Mouse (Mus musculus): ENCODE results near the gene Cdk5. TPM values are rescaled to one million over a fixed set of nuclear protein-coding genes. Genes with fewer than 3 reads are reported as not detected.
A peak's percentile ranks its signal among the peaks of the same experiment; 100 is the strongest.

The Cdk5 gene
- polyA plus RNA-seq, 1 experiment = 52.3 TPM

DNA sequence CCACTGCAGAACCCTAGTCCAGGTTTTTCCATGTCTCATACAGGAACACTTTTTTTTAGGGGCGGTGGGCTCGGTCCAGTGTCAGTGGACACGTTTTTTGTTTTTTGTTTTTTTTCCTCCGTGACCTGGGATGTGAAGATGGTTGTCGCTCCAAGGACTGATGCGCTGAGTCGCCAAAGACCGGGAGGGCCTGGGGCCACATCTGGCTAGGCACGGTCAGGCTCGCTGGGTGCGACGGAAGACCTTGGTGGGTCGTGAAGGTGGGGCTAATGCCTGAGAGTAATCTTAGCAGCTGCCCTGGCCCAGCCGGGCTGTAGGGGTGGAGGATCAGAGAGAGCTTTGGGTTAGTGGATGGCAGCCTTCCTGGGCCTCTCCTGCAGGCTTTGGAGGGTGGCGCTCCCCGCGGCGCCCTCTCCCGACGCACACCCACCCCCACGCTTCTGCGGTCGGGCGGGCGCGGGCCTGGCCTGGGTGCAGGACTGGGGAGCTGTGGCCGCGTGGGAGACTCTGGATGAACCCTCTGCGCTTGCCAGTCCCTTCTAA lies 29.4 kb upstream of the Cdk5 start:
- Histone ChIP-seq H3K36me3 (ENCODE audit: control insufficient read depth, insufficient read depth, low read length) (no peaks in the 10 kb centered on the region), H3K4me1 (ENCODE audit: control insufficient read depth, insufficient read depth, low read length) (peaks cover 12% of the 10 kb centered on the region), H3K27me3 (ENCODE audit: control insufficient read depth, insufficient read depth, low read length) (no peaks in the 10 kb centered on the region), H3K4me3 (ENCODE audit: control insufficient read depth, low read depth, low read length) (peak overlapping the region; percentile 58), H3K27ac (ENCODE audit: control insufficient read depth, insufficient read depth, low read depth, low read length) (0 out of 2 replicates have a peak overlapping the region, but pooled peaks have one; percentile 8)
- TF ChIP-seq POLR2A (IDR thresholded peaks at IDR 0.05; ENCODE audit: control insufficient read depth, low read depth, low read length) = no peak

DNA sequence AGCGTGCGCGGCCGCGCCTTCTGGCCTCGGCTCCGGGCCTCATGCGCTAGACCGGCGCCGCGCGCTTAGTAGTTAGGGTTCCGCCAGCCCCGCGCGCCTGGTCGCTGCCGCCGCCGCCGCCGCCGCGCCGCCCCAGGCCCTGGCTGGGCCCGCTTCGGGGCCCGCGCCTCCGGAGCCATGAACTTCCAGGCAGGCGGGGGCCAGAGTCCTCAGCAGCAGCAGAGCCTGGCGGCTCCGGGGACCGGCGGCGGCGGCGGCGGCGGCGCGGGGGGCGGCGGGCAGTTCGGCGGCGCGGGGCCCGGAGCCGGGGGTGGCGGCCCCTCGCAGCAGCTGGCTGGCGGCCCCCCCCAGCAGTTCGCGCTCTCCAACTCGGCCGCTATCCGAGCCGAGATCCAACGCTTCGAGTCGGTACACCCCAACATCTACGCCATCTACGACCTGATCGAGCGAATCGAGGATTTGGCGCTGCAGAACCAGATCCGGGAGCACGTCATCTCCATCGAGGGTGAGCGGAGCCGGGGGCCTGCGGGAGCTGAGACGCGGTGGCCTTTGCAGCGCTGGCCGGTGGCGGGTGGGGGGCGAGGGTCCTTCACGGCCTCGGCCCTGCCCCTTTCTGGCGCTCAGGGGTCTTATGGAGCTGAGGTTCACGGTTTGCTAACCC lies 28.8 kb upstream of the Cdk5 start, which contains the start of gene Agap3:
Gene Agap3, plus strand, starts transcription at position 148 of the 661 bp plus-strand sequence.
- no peaks in the 10 kb centered on the region for H3K36me3 ChIP-seq (ENCODE audit: control insufficient read depth, insufficient read depth, low read length)

DNA sequence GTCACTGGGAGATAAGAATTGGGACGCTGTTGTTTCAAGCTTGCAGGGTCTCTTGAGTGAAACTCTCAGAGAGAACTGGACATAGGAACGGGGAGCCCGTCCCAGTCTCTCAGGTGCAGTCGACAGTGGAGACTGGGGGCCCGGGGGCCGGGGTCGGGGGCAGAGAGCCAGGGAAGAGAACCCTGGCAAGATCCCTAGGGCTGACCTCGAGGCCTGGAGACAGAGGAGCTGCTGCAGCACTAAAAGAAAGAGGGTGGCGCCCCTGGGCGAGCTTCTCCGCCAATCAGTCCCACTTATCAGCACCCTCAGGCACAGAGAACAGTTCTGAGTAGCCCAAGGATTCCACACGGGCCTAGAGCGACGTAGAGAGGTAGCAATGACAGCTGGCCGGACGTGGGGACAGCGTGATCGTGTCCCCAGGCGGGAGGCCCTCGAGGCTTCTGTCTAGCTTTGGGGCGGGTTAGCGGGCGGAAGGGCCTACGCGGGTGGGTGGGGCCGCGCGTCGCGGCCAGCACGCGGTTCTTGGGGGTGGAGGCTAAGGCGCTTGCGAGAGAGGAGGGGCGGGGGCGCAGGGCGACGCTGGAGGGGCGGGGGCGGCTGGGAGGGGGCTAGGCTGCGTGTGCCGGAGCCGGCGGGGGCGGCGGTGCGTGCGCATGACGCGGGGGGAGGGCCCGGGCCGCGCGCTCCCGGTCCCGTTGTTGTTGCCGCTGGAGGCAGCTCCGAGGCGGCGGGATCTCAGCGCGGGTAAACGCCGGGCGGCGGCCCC lies 28.1 kb upstream of the Cdk5 start:
- Histone ChIP-seq H3K27me3 (ENCODE audit: control insufficient read depth, insufficient read depth, low read length) (no peaks in the 10 kb centered on the region), H3K27ac (ENCODE audit: control insufficient read depth, insufficient read depth, low read depth, low read length) (peak overlapping the region; percentile 86), H3K4me3 (ENCODE audit: control insufficient read depth, low read depth, low read length) (peak overlapping the region; percentile 89), H3K36me3 (ENCODE audit: control insufficient read depth, insufficient read depth, low read length) (no peaks in the 10 kb centered on the region), H3K4me1 (ENCODE audit: control insufficient read depth, insufficient read depth, low read length) (peaks cover 19% of the 10 kb centered on the region)
- TF ChIP-seq POLR2A (IDR thresholded peaks at IDR 0.05; ENCODE audit: control insufficient read depth, low read depth, low read length) = peak; percentile 52
- TF ChIP-seq CTCF (IDR thresholded peaks at IDR 0.05; ENCODE audit: control insufficient read depth, insufficient read depth, insufficient replicate concordance, low read depth, low read length) = no peak

More for the DNA sequence above, 28.8 kb upstream of the Cdk5 start, which contains the start of gene Agap3:
- no peaks in the 10 kb centered on the region for H3K27me3 ChIP-seq (ENCODE audit: control insufficient read depth, insufficient read depth, low read length)
- H3K4me3 ChIP-seq (ENCODE audit: control insufficient read depth, low read depth, low read length) = peak within 1 kb of the TSS; percentile 89
- peaks cover 18% of the 10 kb centered on the region for H3K4me1 ChIP-seq (ENCODE audit: control insufficient read depth, insufficient read depth, low read length)
- no peak for TF ChIP-seq CTCF (IDR thresholded peaks at IDR 0.05; ENCODE audit: control insufficient read depth, insufficient read depth, insufficient replicate concordance, low read depth, low read length)
- TF ChIP-seq POLR2A (IDR thresholded peaks at IDR 0.05; ENCODE audit: control insufficient read depth, low read depth, low read length) = no peak
- H3K27ac ChIP-seq (ENCODE audit: control insufficient read depth, insufficient read depth, low read depth, low read length) = peak within 1 kb of the TSS; percentile 86

DNA sequence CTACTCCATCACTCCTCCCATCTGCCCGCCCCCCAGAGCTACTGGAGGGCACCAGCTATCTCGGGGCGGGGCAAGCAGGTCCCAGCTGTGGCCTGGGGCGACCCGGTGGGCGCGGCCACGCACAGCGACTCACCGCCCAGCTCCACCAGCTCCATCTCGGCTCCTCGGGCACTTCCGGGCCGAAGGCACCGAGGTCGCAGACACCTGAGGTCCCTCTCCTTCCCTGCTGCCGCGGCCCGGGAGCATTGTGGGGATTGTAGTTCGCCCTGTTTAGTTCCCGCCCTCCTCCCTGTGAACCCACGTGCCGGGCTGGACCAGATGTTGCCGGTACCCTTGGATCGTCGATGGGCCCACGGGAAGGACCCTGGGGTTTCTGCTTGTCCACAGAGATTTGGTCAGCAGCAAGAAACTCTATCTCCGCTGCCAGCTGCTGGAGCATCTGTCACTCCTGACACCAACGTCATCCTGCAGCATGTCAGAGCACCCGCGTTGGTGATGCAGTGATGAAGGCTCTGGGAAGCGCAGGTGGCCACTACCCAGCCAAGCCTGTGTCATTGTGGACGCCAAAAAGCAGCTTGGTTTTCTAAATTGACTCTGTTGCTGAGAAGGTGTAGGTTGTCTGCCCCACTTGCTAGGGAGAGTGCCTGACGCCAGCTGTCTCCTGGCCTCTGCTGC lies 24.4 kb upstream of the Cdk5 start, which contains the start of gene Tmub1:
Gene Tmub1, minus strand, starts transcription at position 231 of the 675 bp plus-strand sequence.
- H3K27ac ChIP-seq (ENCODE audit: control insufficient read depth, insufficient read depth, low read depth, low read length) = 0 out of 2 replicates have a peak within 1 kb of the TSS, but pooled peaks have one; percentile 10
- H3K4me1 ChIP-seq (ENCODE audit: control insufficient read depth, insufficient read depth, low read length) = peaks cover 28% of the 10 kb centered on the region
- TF ChIP-seq POLR2A (IDR thresholded peaks at IDR 0.05; ENCODE audit: control insufficient read depth, low read depth, low read length) (no peak), CTCF (IDR thresholded peaks at IDR 0.05; ENCODE audit: control insufficient read depth, insufficient read depth, insufficient replicate concordance, low read depth, low read length) (no peak)
- H3K36me3 ChIP-seq (ENCODE audit: control insufficient read depth, insufficient read depth, low read length) = no peaks in the 10 kb centered on the region
- peak within 1 kb of the TSS; percentile 75 for H3K4me3 ChIP-seq (ENCODE audit: control insufficient read depth, low read depth, low read length)
- no peaks in the 10 kb centered on the region for H3K27me3 ChIP-seq (ENCODE audit: control insufficient read depth, insufficient read depth, low read length)

DNA sequence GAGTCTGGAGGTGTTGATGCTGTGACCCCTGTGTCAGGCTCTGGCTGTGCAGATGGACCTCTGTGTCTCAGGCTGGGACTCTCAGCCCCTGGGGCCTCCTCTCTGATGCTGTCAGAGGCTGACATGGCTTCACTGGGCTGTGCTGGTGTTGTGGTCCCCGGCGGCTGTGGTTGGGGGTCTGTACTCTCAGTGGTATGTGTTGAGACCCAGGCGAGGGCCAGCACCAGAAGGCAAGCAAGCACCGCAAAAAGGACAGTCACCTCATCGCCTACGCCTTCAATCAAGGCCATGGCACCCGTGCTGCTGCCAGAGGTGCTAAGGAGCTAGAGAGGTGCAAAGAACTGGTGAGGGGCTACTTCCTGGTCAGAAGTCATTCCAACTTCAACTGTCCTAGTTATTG lies 23.3 kb upstream of the Cdk5 start:
- Histone ChIP-seq H3K4me3 (ENCODE audit: control insufficient read depth, low read depth, low read length) (no peak overlapping the region), H3K36me3 (ENCODE audit: control insufficient read depth, insufficient read depth, low read length) (no peaks in the 10 kb centered on the region), H3K27me3 (ENCODE audit: control insufficient read depth, insufficient read depth, low read length) (no peaks in the 10 kb centered on the region), H3K27ac (ENCODE audit: control insufficient read depth, insufficient read depth, low read depth, low read length) (no peak overlapping the region), H3K4me1 (ENCODE audit: control insufficient read depth, insufficient read depth, low read length) (peaks cover 27% of the 10 kb centered on the region)
- no peak for TF ChIP-seq CTCF (IDR thresholded peaks at IDR 0.05; ENCODE audit: control insufficient read depth, insufficient read depth, insufficient replicate concordance, low read depth, low read length)
- TF ChIP-seq POLR2A (IDR thresholded peaks at IDR 0.05; ENCODE audit: control insufficient read depth, low read depth, low read length) = no peak

DNA sequence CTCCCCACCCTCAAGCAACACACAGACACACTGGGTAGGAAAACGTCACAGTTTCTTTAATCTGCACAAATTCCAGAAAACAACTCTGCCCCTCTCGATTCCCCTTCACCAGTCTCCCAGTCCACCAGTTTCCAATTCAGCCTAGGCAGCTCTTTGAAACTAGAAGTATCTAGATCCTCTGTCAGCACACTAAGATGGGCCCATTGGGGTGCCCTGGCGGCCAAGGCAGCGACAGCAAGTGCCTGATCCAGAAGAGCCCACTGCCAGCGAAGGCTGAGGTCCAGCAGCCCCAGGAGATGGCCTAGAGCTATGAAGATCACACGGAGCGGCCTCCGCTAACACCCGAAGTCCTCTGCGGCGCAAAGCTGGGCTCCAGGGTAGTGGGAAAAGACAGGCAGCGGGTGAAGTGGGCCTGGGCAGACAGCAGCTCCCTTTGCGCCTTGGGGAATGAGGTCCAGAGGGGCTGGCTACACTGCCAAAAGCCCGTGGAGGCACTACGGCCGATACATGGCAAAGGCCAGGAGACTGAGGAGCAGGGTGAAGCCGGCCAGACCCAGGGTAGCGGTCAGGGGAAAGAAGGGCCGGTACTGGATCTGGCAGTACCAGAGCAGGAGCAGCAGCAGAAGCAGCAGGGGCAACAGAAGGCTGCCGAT lies 22.2 kb upstream of the Cdk5 start:
- H3K4me1 ChIP-seq (ENCODE audit: control insufficient read depth, insufficient read depth, low read length) = peaks cover 27% of the 10 kb centered on the region
- H3K36me3 ChIP-seq (ENCODE audit: control insufficient read depth, insufficient read depth, low read length) = no peaks in the 10 kb centered on the region
- H3K4me3 ChIP-seq (ENCODE audit: control insufficient read depth, low read depth, low read length) = peak overlapping the region; percentile 96
- H3K27ac ChIP-seq (ENCODE audit: control insufficient read depth, insufficient read depth, low read depth, low read length) = peak overlapping the region; percentile 81
- TF ChIP-seq POLR2A (IDR thresholded peaks at IDR 0.05; ENCODE audit: control insufficient read depth, low read depth, low read length) (no peak), CTCF (IDR thresholded peaks at IDR 0.05; ENCODE audit: control insufficient read depth, insufficient read depth, insufficient replicate concordance, low read depth, low read length) (no peak)
- H3K27me3 ChIP-seq (ENCODE audit: control insufficient read depth, insufficient read depth, low read length) = no peaks in the 10 kb centered on the region

All from testis, adult 2 months (tissue).